Mouse (Mus musculus): ENCODE data around the gene 1700019D03Rik. TPM values are rescaled to one million over a fixed set of nuclear protein-coding genes. Genes with fewer than 3 reads are reported as not detected.

1700019D03Rik gene
- 2.5 and 3.5 TPM in 2 replicates for polyA plus RNA-seq (2012; rRNA removed)

GRCm38 (mm10) chr1:53020079-53020478 is at the start of gene 1700019D03Rik:
TSS of gene 1700019D03Rik (minus strand) at chr1:53020179.

GRCm38 (mm10) chr1:53061340-53061739 is 41.4 kb upstream of the 1700019D03Rik start, which contains the start of gene Mstn:
TSS of gene Mstn (plus strand) at chr1:53061640.

Other genes with a start within 250 kb of the 1700019D03Rik start
- 5.8 and 6.6 TPM in 2 replicates for gene Inpp1, start 202.5 kb downstream of the 1700019D03Rik start, polyA plus RNA-seq (2012; rRNA removed)
- gene Hibch, start 175.2 kb downstream of the 1700019D03Rik start, polyA plus RNA-seq (2012; rRNA removed) = 14.4 and 20.8 TPM in 2 replicates
- gene Mstn, start 41.5 kb upstream of the 1700019D03Rik start, polyA plus RNA-seq (2012; rRNA removed) = not detected in 2 replicates
- gene 1700019A02Rik, start 167.5 kb upstream of the 1700019D03Rik start, polyA plus RNA-seq (2012; rRNA removed) = not detected in 2 replicates